Mouse (Mus musculus) erythroblast, embryonic 14.5 days (primary cell): ENCODE data around the gene Prss32.

Experiments
- GATA1 ChIP-seq: IDR thresholded peaks from 2 replicates; pipeline ENCODE4 v1.6.1; 2012; ENCODE audit warnings: low read length, inconsistent platforms, mixed read lengths
- TAL1 ChIP-seq: IDR thresholded peaks from 3 replicates; pipeline ENCODE4 v1.6.1; 2012; ENCODE audit warnings: low read length, inconsistent platforms, mixed read lengths

DNA sequence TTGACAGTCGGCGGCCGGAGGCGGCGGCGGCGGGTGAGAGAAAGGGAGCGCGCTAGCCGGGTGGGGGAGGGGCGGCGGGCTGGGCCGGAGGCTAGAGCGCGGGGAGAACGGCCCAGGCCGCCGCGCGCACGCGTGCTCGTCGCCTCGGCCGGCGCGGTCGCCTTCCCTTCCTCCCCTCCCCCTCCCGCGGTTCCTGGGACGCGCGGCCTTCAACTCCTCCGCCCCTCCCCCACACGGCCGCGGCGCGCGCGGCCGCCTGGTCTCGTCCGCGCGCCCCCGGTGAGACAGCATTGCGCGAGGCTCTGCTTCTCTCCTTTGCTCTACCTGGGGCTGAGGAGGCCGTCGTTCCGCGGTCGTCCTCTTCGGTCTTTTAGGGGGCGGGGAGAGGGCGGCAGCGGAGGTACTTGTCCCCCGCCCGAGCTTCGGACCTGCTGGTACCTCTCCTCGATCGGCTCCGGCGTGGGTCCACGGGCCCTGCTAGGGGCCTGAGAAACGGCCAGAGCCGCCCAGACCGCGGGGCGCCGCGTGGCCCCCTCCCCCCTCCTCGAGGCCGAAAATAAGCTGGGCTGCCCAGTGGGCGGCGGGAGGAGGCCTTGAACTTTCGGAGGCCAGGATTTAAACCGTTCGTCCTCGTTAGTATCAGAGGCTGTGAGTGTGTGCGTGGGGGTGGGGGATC is 40.2 kb upstream of the Prss32 start:
- TF ChIP-seq GATA1: no peak
- TF ChIP-seq TAL1: no peak
